Mouse (Mus musculus) c-Kit-positive CD71-positive TER-119-negative erythroid progenitor cells, embryonic 14.5 days (primary cell): ENCODE measurements around the gene Flvcr2.

Experiments
- DNase-seq: peaks from one replicate; pipeline ENCODE4 v3.0.0-alpha.2; 2013; ENCODE audit warnings: low read depth

The Flvcr2 gene

DNA sequence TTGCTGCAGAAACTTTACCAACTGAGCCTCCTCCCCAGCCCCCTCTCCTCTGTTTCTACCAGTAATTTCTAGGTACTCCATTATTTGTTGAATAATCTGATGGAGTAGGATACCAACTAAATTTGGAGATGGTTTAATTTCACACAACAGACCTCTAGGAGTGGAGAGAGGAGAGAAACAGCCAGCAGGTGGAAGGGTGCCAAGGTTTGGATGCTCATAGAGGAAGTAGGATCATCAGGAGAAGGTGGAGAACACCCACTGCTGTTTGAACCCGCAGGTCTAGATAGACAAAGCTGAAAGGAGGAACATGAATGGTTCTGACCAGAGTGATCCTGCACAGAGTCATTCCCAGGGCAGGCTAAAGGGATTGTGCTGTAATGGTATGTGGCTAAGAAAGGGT lies 49.2 kb downstream of the Flvcr2 start:
- DNase-seq = no peak

DNA sequence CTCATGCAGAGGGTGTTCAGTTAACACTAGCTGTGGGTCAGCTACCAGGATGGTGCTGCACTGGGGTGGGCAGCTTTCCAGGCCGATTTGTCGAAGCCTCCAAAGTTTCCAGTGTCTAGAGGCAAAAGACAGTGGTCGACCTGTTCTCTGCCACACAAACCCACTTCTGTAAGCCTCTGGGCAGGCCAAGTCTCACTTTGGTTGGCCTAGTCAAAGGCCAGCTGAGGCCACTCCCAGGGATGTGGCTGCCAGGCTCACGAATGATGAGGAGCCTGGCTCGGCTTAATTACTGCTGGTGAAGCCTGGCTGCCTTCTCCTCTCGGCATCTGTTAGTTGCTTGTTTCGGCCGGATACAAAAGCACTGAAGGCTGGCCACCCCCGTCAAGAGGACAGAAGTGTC lies 53.7 kb downstream of the Flvcr2 start:
- DNase-seq = no peak

- DNase-seq = no peak
Observed at GRCm38 (mm10) chr12:85809726-85810125, 63.4 kb downstream of the Flvcr2 start.

DNA sequence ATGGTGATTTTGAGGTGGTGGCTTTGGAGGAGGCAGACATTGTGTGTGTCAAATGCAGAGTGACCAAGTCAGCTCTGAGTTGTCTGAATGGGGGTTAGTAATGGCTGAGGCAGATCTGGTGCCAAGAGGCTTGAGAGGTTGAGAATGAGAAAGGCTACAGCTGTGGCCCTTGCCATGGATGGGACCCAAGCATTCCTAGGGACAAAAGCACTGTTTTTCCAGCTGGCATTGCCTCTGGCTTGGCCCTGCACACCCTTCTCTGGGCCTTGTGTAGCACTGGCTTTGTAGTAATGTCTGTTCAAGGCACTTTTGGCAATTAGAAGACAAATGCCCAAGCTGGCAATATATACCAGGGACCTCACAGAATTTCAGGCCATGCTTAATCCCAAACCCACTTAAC lies 64.6 kb downstream of the Flvcr2 start:
- DNase-seq = no peak

DNA sequence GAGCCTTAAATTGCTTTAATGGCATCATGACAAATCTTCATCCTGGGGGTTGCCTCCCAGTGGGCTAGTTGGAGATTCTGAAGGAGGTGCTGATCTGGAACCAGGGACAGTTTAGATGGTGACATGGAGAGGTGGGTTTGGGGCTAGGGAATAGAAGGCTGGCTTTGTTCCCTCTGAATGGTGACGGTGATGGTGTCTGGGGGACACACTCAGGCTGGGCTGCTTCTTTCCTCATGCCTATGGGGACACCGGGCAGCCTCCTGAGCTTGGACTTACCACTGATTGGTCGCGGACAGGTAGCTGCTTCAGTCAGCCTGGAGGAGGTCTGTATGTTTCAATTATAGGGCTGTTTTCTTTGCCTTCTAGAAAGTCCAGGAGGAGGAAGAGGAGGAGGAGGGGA lies 65.3 kb downstream of the Flvcr2 start:
- no peak for DNase-seq

- DNase-seq = no peak
Observed at GRCm38 (mm10) chr12:85813599-85813998, 67.3 kb downstream of the Flvcr2 start.

DNA sequence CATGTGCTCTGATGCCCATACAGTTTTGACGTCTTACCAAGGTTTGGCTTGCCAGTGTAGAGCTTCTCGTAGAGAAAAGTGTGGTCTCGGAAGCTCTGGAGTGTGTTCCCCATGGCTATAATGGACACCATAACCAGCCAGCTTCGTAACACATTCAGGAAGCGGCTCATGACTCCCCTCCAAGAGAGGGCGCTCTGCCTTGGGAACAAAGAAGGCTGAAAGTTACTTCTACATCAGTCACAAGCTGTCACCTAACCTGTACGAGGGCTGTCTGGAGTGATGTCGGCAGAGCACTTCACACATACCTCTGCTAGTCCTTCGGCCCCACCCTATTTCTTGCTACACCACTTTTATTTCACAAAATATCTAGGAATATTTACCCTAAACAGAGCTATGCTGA lies 75.7 kb downstream of the Flvcr2 start:
- no peak for DNase-seq

- DNase-seq = peak; percentile 94
Observed at GRCm38 (mm10) chr12:85824438-85825264, 78.3 kb downstream of the Flvcr2 start, which contains the start of the genes Erg28 and Ttll5. TSS of gene Erg28 (minus strand) at chr12:85824550. TSS of gene Ttll5 (plus strand) at chr12:85824659.

GRCm38 (mm10) chr12:85825361-85825760 lies 79.0 kb downstream of the Flvcr2 start:
- peak; percentile 29 for DNase-seq

DNA sequence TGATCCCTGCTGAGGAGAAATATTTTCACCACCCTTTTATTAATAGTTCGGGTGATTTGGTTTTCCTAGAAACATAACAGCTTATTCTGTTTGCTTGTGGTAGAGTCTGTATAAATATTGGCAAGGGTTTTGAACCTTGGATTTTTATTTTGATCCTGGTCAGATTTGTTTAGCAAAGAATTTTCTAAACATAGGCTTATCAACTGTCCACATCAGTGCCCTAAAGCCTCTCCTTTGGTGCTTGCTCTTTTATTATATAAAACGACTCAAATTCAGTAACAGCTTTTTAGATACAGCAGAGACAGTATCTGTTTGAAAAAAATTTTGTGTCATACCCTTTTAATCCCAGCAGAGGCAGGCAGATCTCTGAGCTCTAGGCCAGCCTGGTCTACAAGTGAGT lies 79.5 kb downstream of the Flvcr2 start:
- no peak for DNase-seq

DNA sequence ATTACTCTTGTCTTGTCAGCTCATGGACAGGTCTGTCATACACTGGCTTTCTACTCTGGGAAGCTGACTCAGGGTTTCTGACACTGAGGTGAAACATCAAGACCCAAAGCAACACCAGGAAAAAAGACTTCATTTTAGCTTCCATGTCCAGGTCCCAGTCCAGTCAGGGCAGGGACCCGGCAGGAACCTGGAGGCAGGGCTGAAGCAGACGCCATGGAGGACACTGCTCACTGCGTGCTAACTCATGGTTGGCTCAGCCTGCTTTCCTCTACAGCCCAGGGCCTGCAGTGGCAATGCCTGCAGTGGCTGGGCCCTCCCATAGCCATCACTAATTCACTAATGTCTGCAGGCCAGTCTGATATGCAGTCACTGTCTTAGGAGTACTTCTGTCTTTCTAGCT lies 82.5 kb downstream of the Flvcr2 start:
- DNase-seq = no peak

- DNase-seq = no peak
Observed at GRCm38 (mm10) chr12:85829866-85830265, 83.5 kb downstream of the Flvcr2 start.

DNA sequence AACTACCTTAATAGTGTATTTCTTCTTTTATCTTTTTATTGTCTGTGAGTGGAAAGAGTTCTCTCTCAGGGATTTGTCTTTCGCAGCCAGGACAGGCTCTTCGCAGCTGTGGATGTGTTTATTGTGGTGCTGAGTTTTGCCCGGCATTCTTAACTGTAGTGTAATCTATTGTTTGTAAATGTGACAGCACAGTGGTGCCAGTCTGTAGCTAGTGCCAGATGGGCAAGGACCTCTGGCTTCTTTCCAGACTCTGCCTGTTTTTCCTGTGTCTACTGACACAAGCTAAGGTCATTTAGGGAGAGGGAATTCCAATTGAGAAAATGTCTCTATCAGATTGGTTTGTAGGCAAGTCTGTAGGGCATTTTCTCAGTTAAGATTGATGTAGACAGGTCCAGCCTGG lies 84.4 kb downstream of the Flvcr2 start:
- no peak for DNase-seq

GRCm38 (mm10) chr12:85834543-85834942 lies 88.2 kb downstream of the Flvcr2 start:
- DNase-seq = no peak

DNA sequence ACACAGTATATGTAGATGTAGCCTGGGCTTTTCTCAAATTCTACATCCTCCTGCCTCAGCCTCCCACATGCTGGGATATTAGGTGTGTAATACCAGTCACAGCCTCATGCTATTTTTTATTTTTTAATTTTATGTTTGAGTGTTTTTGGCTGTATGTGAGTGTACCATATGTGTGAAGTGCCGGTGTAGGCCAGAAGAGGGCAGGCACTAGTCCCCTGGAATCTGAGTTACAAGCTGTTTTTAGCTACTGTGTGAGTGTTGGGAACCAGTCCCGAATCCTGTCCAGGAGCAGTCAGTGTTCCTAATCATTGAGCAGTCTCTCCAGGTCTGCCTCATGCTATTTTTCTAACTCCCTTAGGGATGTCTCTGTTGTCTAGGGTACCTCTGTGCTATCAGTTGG lies 91.4 kb downstream of the Flvcr2 start:
- no peak for DNase-seq

GRCm38 (mm10) chr12:85839371-85840000 lies 93.1 kb downstream of the Flvcr2 start:
- DNase-seq = no peak

GRCm38 (mm10) chr12:85848164-85848958 lies 102.0 kb downstream of the Flvcr2 start:
- DNase-seq = no peak

DNA sequence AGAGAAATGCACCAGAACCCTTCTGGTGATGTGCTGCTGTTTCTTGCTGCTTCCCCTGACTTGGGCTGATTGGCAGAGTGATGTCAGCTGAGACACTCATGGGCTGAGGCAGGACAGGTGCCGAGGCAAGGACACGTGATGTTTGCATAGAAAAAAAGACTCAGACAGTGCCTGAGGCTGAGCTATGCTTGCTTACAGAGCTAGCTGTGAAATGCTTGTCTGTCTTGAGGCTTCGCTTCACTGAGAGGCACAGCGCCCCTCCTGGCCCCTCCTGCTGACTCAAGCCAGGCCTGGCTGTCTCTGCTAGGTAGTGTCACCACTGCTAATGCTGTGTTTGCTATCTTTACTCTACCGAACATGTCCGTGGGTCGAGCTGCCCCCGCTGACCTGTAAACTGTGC lies 104.3 kb downstream of the Flvcr2 start:
- DNase-seq = no peak

DNA sequence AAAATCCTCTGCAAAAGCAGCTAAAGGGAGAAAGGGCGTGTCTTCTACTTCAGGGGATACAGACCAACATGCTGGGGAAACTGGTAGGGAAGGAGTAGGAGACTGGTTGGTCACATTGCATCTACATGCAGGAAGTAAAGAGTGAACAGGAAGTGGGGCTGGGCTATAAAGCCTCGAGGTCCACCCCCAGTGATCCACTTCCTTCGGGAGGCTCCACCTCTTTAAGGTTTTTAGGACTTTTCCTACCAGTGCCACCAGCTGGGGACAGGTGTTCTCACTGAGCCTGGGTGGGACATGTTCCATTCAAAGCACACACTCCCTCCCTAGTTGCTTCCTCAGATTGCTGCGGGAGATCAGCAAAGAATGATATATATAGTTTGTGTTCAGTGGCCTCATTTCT lies 107.5 kb downstream of the Flvcr2 start:
- DNase-seq = no peak

DNA sequence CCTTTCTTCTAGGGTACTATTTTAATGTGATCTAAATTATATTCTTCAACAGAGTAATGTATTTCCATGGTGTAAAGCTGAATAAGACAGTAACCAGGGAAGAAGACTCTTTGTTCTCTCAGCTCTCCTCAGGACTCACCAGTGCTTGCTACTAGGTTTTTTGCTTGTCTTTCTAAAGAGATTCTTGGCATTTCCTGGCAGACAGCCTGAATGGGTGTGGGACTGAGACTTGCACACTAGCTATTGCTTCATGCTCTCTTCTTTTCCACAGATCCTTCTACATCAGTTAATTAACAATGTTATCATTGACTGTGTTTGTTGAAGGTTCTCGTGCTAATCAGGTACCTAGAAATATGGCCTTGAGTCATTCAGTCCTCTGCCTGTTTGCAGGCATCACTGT lies 107.9 kb downstream of the Flvcr2 start:
- DNase-seq = no peak

- no peak for DNase-seq
Observed at GRCm38 (mm10) chr12:85857300-85857699, 111.0 kb downstream of the Flvcr2 start.

GRCm38 (mm10) chr12:85859111-85859510 lies 112.8 kb downstream of the Flvcr2 start:
- no peak for DNase-seq
